Mouse (Mus musculus) MEL (cell line): Measurements from ENCODE around the gene Mettl26. TPM values are rescaled to one million over a fixed set of nuclear protein-coding genes. Genes with fewer than 3 reads are reported as not detected.

Source experiments
- DNase-seq: peaks from one replicate; pipeline ENCODE4 v3.0.0; 2011; ENCODE audit warnings: low read depth, low spot score
- H3K27ac ChIP-seq: 2 replicates; pipeline ENCODE4 v1.5.1; 2012; ENCODE audit warnings: low read depth, mild to moderate bottlenecking, control low read depth, low read length, moderate library complexity; ENCODE audit not compliant: control insufficient read depth
- H3K27me3 ChIP-seq, 2 experiments: fragments of 150-350 bp in 1 of 2; sonication (generic) in 1 of 2; 2 replicates each; pipeline ENCODE4 v1.6.1; 2012; ENCODE audit warnings: low read length in 2 of 2, mild to moderate bottlenecking in 2 of 2, improper control_type of control experiment in 1 of 2, moderate library complexity in 1 of 2; ENCODE audit not compliant: insufficient read depth in 2 of 2, control insufficient read depth in 1 of 2
- H3K36me3 ChIP-seq, 2 experiments: 2 replicates each; pipeline ENCODE4 v1.6.1; 2012 to 2014; ENCODE audit warnings: low read length in 2 of 2, improper control_type of control experiment in 1 of 2, inconsistent platforms in 1 of 2, mild to moderate bottlenecking in 1 of 2; ENCODE audit not compliant: insufficient read depth in 2 of 2, control insufficient read depth in 1 of 2
- H3K4me1 ChIP-seq, 2 experiments: fragments of 150-350 bp in 1 of 2; sonication (generic) in 1 of 2; 2 replicates each; pipeline ENCODE4 v1.6.1; 2012; ENCODE audit warnings: low read length in 2 of 2, improper control_type of control experiment in 1 of 2, mild to moderate bottlenecking in 1 of 2; ENCODE audit not compliant: insufficient read depth in 2 of 2, control insufficient read depth in 1 of 2
- H3K4me3 ChIP-seq, 2 experiments: fragments of 150-350 bp in 1 of 2; sonication (generic) in 1 of 2; 2 replicates each; pipeline ENCODE4 v1.5.1; 2012; ENCODE audit warnings: low read depth in 2 of 2, low read length in 2 of 2, mild to moderate bottlenecking in 2 of 2, moderate library complexity in 2 of 2, control low read depth in 1 of 2, improper control_type of control experiment in 1 of 2; ENCODE audit not compliant: control insufficient read depth in 1 of 2, insufficient read depth in 1 of 2
- H3K79me2 ChIP-seq: 2 replicates; pipeline ENCODE4 v1.6.1; 2012; ENCODE audit warnings: mild to moderate bottlenecking, low read length, moderate library complexity; ENCODE audit not compliant: control insufficient read depth, poor library complexity, insufficient read depth
- H3K9ac ChIP-seq: 2 replicates; pipeline ENCODE4 v1.6.1; 2012; ENCODE audit warnings: low read depth, mild to moderate bottlenecking, control low read depth, low read length, moderate library complexity; ENCODE audit not compliant: control insufficient read depth, poor library complexity, severe bottlenecking
- H3K9me3 ChIP-seq: fragments of 150-350 bp; sonication (generic); replicated peaks from 2 replicates; pipeline ENCODE4 v1.6.1; 2012; ENCODE audit warnings: mild to moderate bottlenecking, low read length, improper control_type of control experiment, moderate library complexity; ENCODE audit not compliant: insufficient read depth
- CHD2 ChIP-seq: IDR thresholded peaks from 2 replicates; pipeline ENCODE4 v1.6.1; 2011; ENCODE audit warnings: low read length, improper control_type of control experiment
- CTCF ChIP-seq, 3 experiments: IDR thresholded peaks in 2 of 3; conservative IDR thresholded peaks in 1 of 3; 2 replicates each; pipeline ENCODE4 v1.5.1; 2011 to 2012; ENCODE audit warnings: low read length in 3 of 3, low read depth in 2 of 3, mild to moderate bottlenecking in 2 of 3, improper control_type of control experiment in 1 of 3, inconsistent platforms in 1 of 3, mixed read lengths in 1 of 3, moderate library complexity in 1 of 3; ENCODE audit not compliant: control insufficient read depth in 1 of 3, insufficient read depth in 1 of 3, poor library complexity in 1 of 3, severe bottlenecking in 1 of 3
- E2F4 ChIP-seq: IDR thresholded peaks from 2 replicates; pipeline ENCODE4 v1.6.1; 2011; ENCODE audit warnings: low read depth, low read length, improper control_type of control experiment, borderline replicate concordance
- EP300 ChIP-seq, 2 experiments: IDR thresholded peaks; 2 replicates each; pipeline ENCODE4 v1.6.1; 2011; ENCODE audit warnings: improper control_type of control experiment in 2 of 2, low read length in 2 of 2, low read depth in 1 of 2, mild to moderate bottlenecking in 1 of 2
- ETS1 ChIP-seq: IDR thresholded peaks from 2 replicates; pipeline ENCODE4 v1.6.1; 2012; ENCODE audit warnings: low read depth, mild to moderate bottlenecking, inconsistent platforms, low read length, improper control_type of control experiment, moderate library complexity
- HCFC1 ChIP-seq: IDR thresholded peaks from 2 replicates; pipeline ENCODE4 v1.6.1; 2012; ENCODE audit warnings: low read depth, mild to moderate bottlenecking, inconsistent platforms, low read length, improper control_type of control experiment, moderate library complexity
- JUND ChIP-seq: IDR thresholded peaks from 2 replicates; pipeline ENCODE4 v1.6.1; 2011; ENCODE audit warnings: low read depth, mild to moderate bottlenecking, improper control_type of control experiment, low read length
- MAX ChIP-seq: IDR thresholded peaks from 2 replicates; pipeline ENCODE4 v1.6.1; 2011; ENCODE audit warnings: low read length, improper control_type of control experiment
- MAZ ChIP-seq: IDR thresholded peaks from 2 replicates; pipeline ENCODE4 v1.6.1; 2012; ENCODE audit warnings: low read depth, mild to moderate bottlenecking, inconsistent platforms, low read length, improper control_type of control experiment
- MXI1 ChIP-seq: IDR thresholded peaks from 2 replicates; pipeline ENCODE4 v1.6.1; 2011; ENCODE audit warnings: mild to moderate bottlenecking, low read depth, low read length, improper control_type of control experiment
- MYB ChIP-seq: IDR thresholded peaks from 2 replicates; pipeline ENCODE4 v1.6.1; 2011; ENCODE audit warnings: mild to moderate bottlenecking, low read depth, low read length, improper control_type of control experiment
- RAD21 ChIP-seq: IDR thresholded peaks from 2 replicates; pipeline ENCODE4 v1.6.1; 2011; ENCODE audit warnings: mild to moderate bottlenecking, low read depth, low read length, improper control_type of control experiment
- SIN3A ChIP-seq: IDR thresholded peaks from 2 replicates; pipeline ENCODE4 v1.6.1; 2012; ENCODE audit warnings: low read length, improper control_type of control experiment, inconsistent platforms
- SMC3 ChIP-seq: IDR thresholded peaks from 2 replicates; pipeline ENCODE4 v1.6.1; 2011; ENCODE audit warnings: low read depth, low read length, improper control_type of control experiment
- TAL1 ChIP-seq: IDR thresholded peaks from 2 replicates; pipeline ENCODE4 v1.6.1; 2012; ENCODE audit warnings: mild to moderate bottlenecking, inconsistent platforms, low read length, moderate library complexity, mixed read lengths
- TBP ChIP-seq: IDR thresholded peaks from 2 replicates; pipeline ENCODE4 v1.8.0; 2011; ENCODE audit warnings: low read depth, low read length, improper control_type of control experiment
- USF1 ChIP-seq: IDR thresholded peaks from 2 replicates; pipeline ENCODE4 v1.6.1; 2014; ENCODE audit warnings: low read depth, mild to moderate bottlenecking, inconsistent platforms, low read length, improper control_type of control experiment, moderate library complexity
- USF2 ChIP-seq, 2 experiments: IDR thresholded peaks; 2 replicates each; pipeline ENCODE4 v1.6.1; 2011 to 2012; ENCODE audit warnings: improper control_type of control experiment in 2 of 2, low read length in 2 of 2, borderline replicate concordance in 1 of 2, inconsistent platforms in 1 of 2, low read depth in 1 of 2, mild to moderate bottlenecking in 1 of 2; ENCODE audit not compliant: insufficient read depth in 1 of 2
- ZC3H11A ChIP-seq: IDR thresholded peaks from 2 replicates; pipeline ENCODE4 v1.6.1; 2012; ENCODE audit warnings: low read depth, mild to moderate bottlenecking, inconsistent platforms, low read length, improper control_type of control experiment
- ZNF384 ChIP-seq: IDR thresholded peaks from 2 replicates; pipeline ENCODE4 v1.6.1; 2012; ENCODE audit warnings: low read depth, mild to moderate bottlenecking, inconsistent platforms, low read length, improper control_type of control experiment
- polyA plus RNA-seq, 2 experiments: library from polyadenylated mRNA; stranded (reverse) in 1 of 2; unstranded in 1 of 2; fragments of >175 nt in 1 of 2; fragments of >200 nt in 1 of 2; gene quantifications; 2 replicates each; pipeline versions ENCODE4 v1.2.1 to v1.2.4; 2012; ENCODE audit warnings: low replicate concordance in 2 of 2, low read depth in 1 of 2; ENCODE audit not compliant: insufficient read length in 2 of 2, insufficient read depth in 1 of 2, missing spikeins in 1 of 2
- total RNA-seq: library from RNA; depleted of rRNA; stranded (reverse); fragments of 300-350 nt; gene quantifications from 2 replicates; pipeline ENCODE4 v1.2.3, GENCODE M21; 2012

Mettl26 gene
- total and polyA plus RNA-seq, 3 experiments, result 31.7 to 50.6 TPM; not detected in 1

- TF ChIP-seq SMC3 (peak; percentile 85), ZC3H11A (peak; percentile 72), RAD21 (peak; percentile 94), CTCF (IDR thresholded peaks at IDR 0.05 in 2 of 3, conservative IDR thresholded peaks at IDR 0.05 in 1 of 3; ENCODE audit: control insufficient read depth in 1 of 3, insufficient read depth in 1 of 3, low read depth in 2 of 3, low read length in 3 of 3, poor library complexity in 1 of 3, severe bottlenecking in 1 of 3) (peak; percentile 93 to 96 (median 94)), SIN3A (0 out of 2 replicates have a peak, but pooled peaks have one; percentile 42), MAZ (no peak), HCFC1 (no peak), MYB (no peak), ZNF384 (no peak)
- Histone ChIP-seq H3K9me3 (no peaks in the 10 kb centered on the region), H3K9ac (no peak overlapping the region), H3K79me2 (peaks cover 2% of the 10 kb centered on the region; the same call in 1 of the 2 replicates), H3K4me3 (no peak overlapping the region), H3K4me1 (0 out of 4 replicates have a peak, but pooled peaks cover 0 to 6% of the 10 kb centered on the region in 2 experiments), H3K27me3 (no peaks in the 10 kb centered on the region), H3K36me3 (peaks cover 0 to 4% of the 10 kb centered on the region in 2 experiments; a peak in 1 of 4 replicates), H3K27ac (no peak overlapping the region)
- DNase-seq, result peak; percentile 79
Observed at GRCm38 (mm10) chr17:25893975-25894617, 19.2 kb downstream of the Mettl26 start.

- no peak for DNase-seq
- Histone ChIP-seq H3K27ac (no peak overlapping the region), H3K79me2 (peaks cover 2% of the 10 kb centered on the region; the same call in 1 of the 2 replicates)
- TF ChIP-seq ETS1, result no peak
- no peak for TF ChIP-seq E2F4
- TF ChIP-seq TBP, result no peak
- no peak for TF ChIP-seq JUND
- no peak for TF ChIP-seq USF1
- TF ChIP-seq CHD2, result no peak
- no peak for TF ChIP-seq EP300 (IDR thresholded peaks at IDR 0.05; ENCODE audit: low read depth in 1 of 2, low read length in 2 of 2)
- TF ChIP-seq USF2 (IDR thresholded peaks at IDR 0.05; ENCODE audit: borderline replicate concordance in 1 of 2, insufficient read depth in 1 of 2, low read depth in 1 of 2, low read length in 2 of 2), result no peak
- no peak for TF ChIP-seq MAX
- TF ChIP-seq MAZ, result no peak
- TF ChIP-seq RAD21, result no peak
- no peak for TF ChIP-seq TAL1
- no peak for TF ChIP-seq MXI1
- TF ChIP-seq, all 39 proteins: peak for 0
- no peaks in the 10 kb centered on the region for H3K4me1 ChIP-seq
- H3K27me3 ChIP-seq, result no peaks in the 10 kb centered on the region
- H3K9ac ChIP-seq, result no peak overlapping the region
- no peaks in the 10 kb centered on the region for H3K9me3 ChIP-seq
- H3K36me3 ChIP-seq, result no peaks in the 10 kb centered on the region
- H3K4me3 ChIP-seq, result no peak overlapping the region
Observed at GRCm38 (mm10) chr17:25895415-25895814, 20.5 kb downstream of the Mettl26 start.
